Mouse (Mus musculus): ENCODE measurements at regions not wholly inside any gene's neighbourhood (a gene's known extent, or its start where the extent isn't known, plus 50 kb on each side); places are given as distances from the start of the nearest gene placed in this dataset.
"Not testable (repeated sequence)": the region's sequence is repeated elsewhere in the genome, so short reads cannot be mapped to it uniquely, and the experiment has no call there.

- in situ Hi-C loops (cut with MboI, MseI) = no loop called here
Observed at GRCm38 (mm10) chr5:149815879-149816278, 137.8 kb downstream of the B3glct start.

GRCm38 (mm10) chr5:149818812-149819211 is 140.8 kb downstream of the B3glct start:
- in situ Hi-C loops (cut with MboI, MseI) = no loop called here

GRCm38 (mm10) chr5:149823821-149824220 is 145.8 kb downstream of the B3glct start:
- in situ Hi-C loops (cut with MboI, MseI) = no loop called here

- in situ Hi-C loops (cut with MboI, MseI) = no loop called here
Observed at GRCm38 (mm10) chr5:149827599-149827998, 149.6 kb downstream of the B3glct start.

- in situ Hi-C loops (cut with MboI, MseI) = no loop called here
Observed at GRCm38 (mm10) chr5:149831122-149831861, 153.3 kb downstream of the B3glct start.

GRCm38 (mm10) chr5:149837379-149837778 is 159.3 kb downstream of the B3glct start:
- in situ Hi-C loops (cut with MboI, MseI) = no loop called here

GRCm38 (mm10) chr5:149842491-149842890 is 164.5 kb downstream of the B3glct start:
- in situ Hi-C loops (cut with MboI, MseI) = loop anchor here in 1 of 2 experiments (10.0 kb wide), 2 partner anchors 752 to 1948 kb away; partner anchors contain the start of genes N4bp2l1 and Slc46a3

- in situ Hi-C loops (cut with MboI, MseI) = loop anchor here in 1 of 2 experiments (10.0 kb wide), 2 partner anchors 751 to 1949 kb away; partner anchors contain the start of genes N4bp2l1 and Slc46a3
Observed at GRCm38 (mm10) chr5:149843310-149843709, 165.3 kb downstream of the B3glct start.

GRCm38 (mm10) chr5:149845256-149845655 is 167.2 kb downstream of the B3glct start:
- in situ Hi-C loops (cut with MboI, MseI) = loop anchor here in 1 of 2 experiments (10.0 kb wide), 2 partner anchors 750 to 1950 kb away; partner anchors contain the start of genes N4bp2l1 and Slc46a3

- in situ Hi-C loops (cut with MboI, MseI) = loop anchor here in 1 of 2 experiments (10.0 kb wide), 2 partner anchors 746 to 1954 kb away; partner anchors contain the start of genes N4bp2l1 and Slc46a3
Observed at GRCm38 (mm10) chr5:149848465-149848864, 170.0 kb upstream of the Rxfp2 start.

GRCm38 (mm10) chr5:149851011-149851410 is 167.5 kb upstream of the Rxfp2 start:
- in situ Hi-C loops (cut with MboI, MseI) = no loop called here

GRCm38 (mm10) chr5:149852516-149852915 is 166.0 kb upstream of the Rxfp2 start:
- in situ Hi-C loops (cut with MboI, MseI) = no loop called here

- in situ Hi-C loops (cut with MboI, MseI) = no loop called here
Observed at GRCm38 (mm10) chr5:149856101-149856500, 162.4 kb upstream of the Rxfp2 start.

- in situ Hi-C loops (cut with MboI, MseI) = no loop called here
Observed at GRCm38 (mm10) chr5:149857019-149857418, 161.5 kb upstream of the Rxfp2 start.

DNA sequence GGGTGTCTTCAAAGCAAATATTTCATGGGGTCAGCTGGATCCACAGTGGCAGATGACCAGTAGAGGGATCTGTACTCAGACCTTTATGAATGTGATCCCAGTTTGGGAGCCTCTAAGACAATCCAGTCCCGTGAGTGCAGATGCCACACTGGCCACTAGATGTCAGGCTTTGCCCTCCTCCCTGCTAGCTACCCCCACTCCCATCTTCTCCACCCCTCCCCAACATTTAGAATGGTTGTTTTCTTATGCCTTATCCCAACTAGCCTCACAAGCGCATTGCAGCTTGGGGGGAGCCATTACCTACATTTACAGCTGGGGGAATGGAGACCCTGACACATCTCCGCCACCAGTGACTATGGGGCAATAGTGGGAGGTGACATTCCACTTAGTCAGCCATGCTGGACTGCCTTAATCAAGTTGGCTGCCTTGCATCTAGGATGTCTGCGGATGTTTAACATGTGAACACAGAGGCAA is 156.9 kb upstream of the Rxfp2 start:
- in situ Hi-C loops (cut with MboI, MseI) = no loop called here

- in situ Hi-C loops (cut with MboI, MseI) = loop anchor here in 1 of 2 experiments (5.0 kb wide), 1 partner anchor 44 kb away; no protein-coding TSS in a partner anchor
Observed at GRCm38 (mm10) chr5:149867926-149868325, 150.5 kb upstream of the Rxfp2 start.

- in situ Hi-C loops (cut with MboI, MseI) = loop anchor here in 1 of 2 experiments (5.0 kb wide), 1 partner anchor 43 kb away; no protein-coding TSS in a partner anchor
Observed at GRCm38 (mm10) chr5:149869441-149869840, 149.0 kb upstream of the Rxfp2 start.

GRCm38 (mm10) chr5:149870596-149870995 is 147.9 kb upstream of the Rxfp2 start:
- in situ Hi-C loops (cut with MboI, MseI) = loop anchor here in 1 of 2 experiments (10.0 kb wide), 1 partner anchor 1566 kb away; no protein-coding TSS in a partner anchor

DNA sequence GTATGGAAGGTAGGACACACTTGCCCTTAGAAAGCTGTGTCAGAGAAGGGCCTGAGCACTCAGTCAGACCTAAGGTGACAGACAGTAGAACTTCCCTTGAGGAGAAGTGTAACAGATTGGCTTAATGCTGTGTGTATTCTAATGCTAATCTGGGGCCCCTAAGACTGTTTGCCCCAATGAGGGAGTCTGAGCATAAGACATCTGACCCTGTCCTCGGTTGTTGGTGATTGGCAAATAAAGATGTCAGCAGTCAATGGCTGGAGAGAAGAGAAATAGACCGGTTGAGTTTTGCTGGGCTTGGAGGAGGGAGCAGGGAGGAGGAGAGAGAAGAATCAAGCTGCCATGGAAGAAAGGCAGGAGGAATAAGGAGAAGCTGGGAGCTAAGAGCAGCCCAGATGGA is 147.0 kb upstream of the Rxfp2 start:
- in situ Hi-C loops (cut with MboI, MseI) = loop anchor here in 1 of 2 experiments (10.0 kb wide), 1 partner anchor 1567 kb away; no protein-coding TSS in a partner anchor

GRCm38 (mm10) chr5:149873482-149874002 is 144.9 kb upstream of the Rxfp2 start:
- in situ Hi-C loops (cut with MboI, MseI) = loop anchor here in 1 of 2 experiments (10.0 kb wide), 1 partner anchor 1569 kb away; no protein-coding TSS in a partner anchor

GRCm38 (mm10) chr5:149874342-149874741 is 144.1 kb upstream of the Rxfp2 start:
- in situ Hi-C loops (cut with MboI, MseI) = loop anchor here in 1 of 2 experiments (10.0 kb wide), 1 partner anchor 1570 kb away; no protein-coding TSS in a partner anchor

GRCm38 (mm10) chr5:149892453-149892852 is 126.0 kb upstream of the Rxfp2 start:
- in situ Hi-C loops (cut with MboI, MseI) = not testable (repeated sequence)
